In the genomic region with DNA sequence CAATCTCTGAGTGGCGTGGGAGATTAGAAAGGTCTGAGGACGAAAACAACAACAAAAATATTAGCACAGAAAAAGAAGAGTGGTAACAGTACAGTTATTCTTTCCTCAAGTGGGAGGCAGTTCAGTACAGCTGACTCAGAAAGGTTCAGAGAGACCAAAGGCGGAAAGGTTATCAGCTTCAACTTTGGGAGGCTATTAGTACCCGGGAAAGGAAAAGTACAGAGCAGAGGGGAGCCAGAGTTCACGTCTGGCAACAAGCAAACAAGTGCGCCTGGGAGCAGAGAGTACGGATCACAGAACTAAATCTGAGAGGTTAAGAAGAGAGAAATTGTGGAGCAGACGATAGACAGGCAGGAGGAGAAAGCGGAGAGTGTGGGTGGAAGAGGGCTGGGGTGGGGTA, we compare ENCODE assay signal across 26 mouse cellular contexts. TPM values are rescaled to one million over a fixed set of nuclear protein-coding genes. Genes with fewer than 3 reads are reported as not detected.
DNase-seq lines count a peak whose midpoint lies in the region; ATAC-seq and TF ChIP-seq lines count a peak whose summit lies in the region.
"Had no signal": no experiment of that assay in that cellular context is flagged by ENCODE, and none has a peak within 500 bp of the region (broad histone marks: within the 10 kb centered on the region; RNA-seq: fewer than 3 reads in every experiment).

No protein-coding gene starts in this region.

- no peaks in the 10 kb centered on the region for H3K36me3 ChIP-seq in liver, embryonic 16.5 days (ENCODE audit: control insufficient read depth, insufficient read depth)
- H3K36me3 ChIP-seq: embryonic facial prominence, embryonic 10.5 days; forebrain, embryonic 15.5 days; heart, embryonic 13.5 days; midbrain, embryonic 12.5 days had no signal

- TF ChIP-seq POLR2A in lung, adult 2 months (IDR thresholded peaks at IDR 0.05; ENCODE audit: borderline replicate concordance, extremely low read depth, low read depth, low read length) = no peak

- H3K4me3 ChIP-seq in liver, embryonic 16.5 days (ENCODE audit: low read depth, low read length) = no peak overlapping the region
- H3K4me3 ChIP-seq in lung, adult 2 months (replicated peaks; ENCODE audit: extremely low read depth, low read depth, low read length) = no peak overlapping the region
- H3K4me3 ChIP-seq: embryonic facial prominence, embryonic 10.5 days; forebrain, embryonic 15.5 days; heart, embryonic 13.5 days; left cerebral cortex, adult 2 months; midbrain, embryonic 12.5 days had no signal

- peaks cover 2% of the 10 kb centered on the region; the same call in 1 of the 2 replicates for H3K4me1 ChIP-seq in liver, embryonic 16.5 days (ENCODE audit: control insufficient read depth, low read depth, low read length)
- peaks cover 4% of the 10 kb centered on the region for H3K4me1 ChIP-seq in lung, adult 2 months (ENCODE audit: control insufficient read depth, insufficient read depth, low read length)
- H3K4me1 ChIP-seq: forebrain, embryonic 15.5 days had no signal

- H3K9me3 ChIP-seq in liver, embryonic 16.5 days (replicated peaks; ENCODE audit: control insufficient read depth, low read length) = no peaks in the 10 kb centered on the region
- H3K9me3 ChIP-seq: embryonic facial prominence, embryonic 10.5 days; forebrain, embryonic 15.5 days; midbrain, embryonic 12.5 days had no signal

- peak; percentile 52 for DNase-seq in adrenal gland, adult 2 months
- no peak for DNase-seq in adrenal gland, postnatal 4 days (ENCODE audit: low spot score in 2 of 2)
- peak; percentile 16 for DNase-seq in adrenal gland, adult 8-10 months
- peak; percentile 11 for DNase-seq in liver
- DNase-seq in layer of hippocampus, postnatal 36 days = no peak
- DNase-seq in lung, adult 2 months = no peak
- DNase-seq: cerebellum, adult 11 months; cerebellum, adult 9-11 months; gastrocnemius, postnatal 10 days; heart, adult 11 months; heart, postnatal 36 days; kidney, adult 8-10 months; kidney, postnatal 25 days; lung, postnatal 10 days had no signal

- no peaks in the 10 kb centered on the region for H3K27me3 ChIP-seq in liver, embryonic 16.5 days (ENCODE audit: control insufficient read depth, insufficient read depth, low read depth, low read length)
- H3K27me3 ChIP-seq: forebrain, embryonic 15.5 days; heart, embryonic 13.5 days; midbrain, embryonic 12.5 days had no signal

- WGBS in liver, embryonic 16.5 days (ENCODE audit: insufficient replicate concordance) = 48% methylated on average over 9 of the region's 9 CpGs
- 66% methylated on average over 9 of the region's 9 CpGs for WGBS in lung, adult 2 months

- TF ChIP-seq CTCF in lung, adult 2 months (IDR thresholded peaks at IDR 0.05; ENCODE audit: insufficient read depth, low read length) = no peak

- no peak overlapping the region for H3K9ac ChIP-seq in liver, embryonic 16.5 days (ENCODE audit: low read depth, low read length)
- H3K9ac ChIP-seq: forebrain, embryonic 15.5 days; heart, embryonic 13.5 days; hindbrain, embryonic 14.5 days; liver, embryonic 14.5 days; midbrain, embryonic 12.5 days had no signal

- ATAC-seq in liver, embryonic 16.5 days (ENCODE audit: low read depth) = peak; percentile 74
- ATAC-seq in megakaryocyte, adult 5-6 weeks (ENCODE audit: poor library complexity, severe bottlenecking) = no peak
- ATAC-seq: forebrain, embryonic 15.5 days had no signal

- H3K27ac ChIP-seq in liver, embryonic 16.5 days (ENCODE audit: low read length) = peak overlapping the region; percentile 22; the same call in 1 of the 2 replicates
- H3K27ac ChIP-seq: embryonic facial prominence, embryonic 10.5 days; forebrain, embryonic 15.5 days; heart, embryonic 13.5 days; hindbrain, embryonic 14.5 days; left cerebral cortex, adult 2 months; liver, embryonic 14.5 days; midbrain, embryonic 12.5 days had no signal

- peak overlapping the region; percentile 7; the same call in 1 of the 2 replicates for H3K4me2 ChIP-seq in liver, embryonic 16.5 days (ENCODE audit: low read depth, low read length)
- H3K4me2 ChIP-seq: forebrain, embryonic 15.5 days; heart, embryonic 13.5 days; hindbrain, embryonic 14.5 days; midbrain, embryonic 12.5 days had no signal

RNA-seq across cellular contexts. Expression of a gene that starts 29.7 kb away (rescaled TPM):
- total RNA-seq in adrenal gland, adult 2 months (2021) = 10 to 100 TPM; 17.4 to 29.9 TPM
- polyA plus RNA-seq in adrenal gland, adult 2 months (2012; rRNA removed) = 3.8 and 4.4 TPM in 2 replicates
- total RNA-seq in adrenal gland, postnatal 4 days (2021) = 10 to 100 TPM; 53.7 to 58.3 TPM
- 10 to 100 TPM; 20.1 to 43.2 (median 28.4) TPM for total RNA-seq in adrenal gland, adult 8-10 months (2022)
- 0.09 TPM in 1 of 2 replicates, not detected in the other for polyA plus RNA-seq in liver, embryonic 16.5 days (2015; fragmentation: Nextera tagmentation; extraction: Ambion mirVana)
- total RNA-seq in layer of hippocampus, postnatal 36 days (2021) = 1 to 10 TPM; 2.5 to 4.3 TPM
- polyA plus RNA-seq in lung, adult 2 months (2012; rRNA removed) = 0.62 and 1.2 TPM in 2 replicates
- total RNA-seq in megakaryocyte, adult 5-6 weeks (2015) = not detected in 2 replicates
- not detected in 2 replicates for total RNA-seq in megakaryocyte, adult 5-6 weeks (2017)
- total RNA-seq: monocyte, adult 5-6 weeks had no signal
- polyA plus RNA-seq: heart, embryonic 13.5 days; intestine, embryonic 14.5 days; liver, embryonic 14.5 days; thymus, postnatal 0 days had no signal

Comparison
In these comparisons a context has a peak if more than half of its experiments do, and no peak if none do; other contexts are left out.
1. DNase-seq: peak in adrenal gland, adult 2 months (single experiment), adrenal gland, adult 8-10 months (single experiment) and liver (single experiment); none in adrenal gland, postnatal 4 days (0 of 2), layer of hippocampus, postnatal 36 days (0 of 2) and lung, adult 2 months (single experiment).